Mouse (Mus musculus) liver, embryonic 15.5 days (tissue): ENCODE data around the gene Pde4b. TPM values are rescaled to one million over a fixed set of nuclear protein-coding genes. Genes with fewer than 3 reads are reported as not detected.
"Not testable (repeated sequence)": the region's sequence is repeated elsewhere in the genome, so short reads cannot be mapped to it uniquely, and the experiment has no call there.

Source experiments
- ATAC-seq: fragments of 200-750 bp; cut with Nextera tagmentation; 2 replicates; pipeline ENCODE4 v1.8.0; 2017; ENCODE audit warnings: moderate number of reproducible peaks, mild to moderate bottlenecking, moderate library complexity; ENCODE audit not compliant: insufficient read depth
- H3K27ac ChIP-seq: fragments of 300-500 bp; sonication (generic); replicated peaks from 2 replicates; pipeline ENCODE4 v1.5.1; 2015; ENCODE audit warnings: mild to moderate bottlenecking, inconsistent platforms
- H3K27me3 ChIP-seq: fragments of 300-500 bp; sonication (generic); 2 replicates; pipeline ENCODE4 v1.6.1; 2015; ENCODE audit warnings: mild to moderate bottlenecking, inconsistent platforms
- H3K36me3 ChIP-seq: fragments of 300-500 bp; sonication (generic); replicated peaks from 2 replicates; pipeline ENCODE4 v1.6.1; 2015; ENCODE audit warnings: moderate library complexity, mild to moderate bottlenecking, inconsistent platforms
- H3K4me1 ChIP-seq: fragments of 300-500 bp; sonication (generic); replicated peaks from 2 replicates; pipeline ENCODE4 v1.6.1; 2015; ENCODE audit warnings: inconsistent platforms
- H3K4me2 ChIP-seq: fragments of 300-500 bp; sonication (generic); 2 replicates; pipeline ENCODE4 v1.6.1; 2015; ENCODE audit warnings: moderate library complexity, mild to moderate bottlenecking, inconsistent platforms
- H3K4me3 ChIP-seq: fragments of 300-500 bp; sonication (generic); replicated peaks from 2 replicates; pipeline ENCODE4 v1.5.1; 2015; ENCODE audit warnings: mild to moderate bottlenecking, inconsistent platforms
- H3K9ac ChIP-seq: fragments of 300-500 bp; sonication (generic); 2 replicates; pipeline ENCODE4 v1.6.1; 2015; ENCODE audit warnings: moderate library complexity, mild to moderate bottlenecking, inconsistent platforms
- H3K9me3 ChIP-seq: fragments of 300-500 bp; sonication (generic); replicated peaks from 2 replicates; pipeline ENCODE4 v1.6.1; 2016; ENCODE audit warnings: inconsistent platforms
- WGBS: fragments of 180-500 bp; shearing (Covaris S2); methylation state at CpG from one replicate; pipeline ENCODE4 v1.1.7; 2015; ENCODE audit warnings: mixed read lengths; ENCODE audit not compliant: insufficient replicate concordance; 5-methylcytosine and 5-hydroxymethylcytosine counted together
- polyA plus RNA-seq: library from polyadenylated mRNA; unstranded; fragments of >200 nt; fragmentation: Nextera tagmentation; extraction: Ambion mirVana; gene quantifications from 2 replicates; pipeline ENCODE4 v1.2.1, GENCODE M21; 2015

Pde4b gene
- polyA plus RNA-seq: 2.5 and 3.5 TPM in 2 replicates

DNA sequence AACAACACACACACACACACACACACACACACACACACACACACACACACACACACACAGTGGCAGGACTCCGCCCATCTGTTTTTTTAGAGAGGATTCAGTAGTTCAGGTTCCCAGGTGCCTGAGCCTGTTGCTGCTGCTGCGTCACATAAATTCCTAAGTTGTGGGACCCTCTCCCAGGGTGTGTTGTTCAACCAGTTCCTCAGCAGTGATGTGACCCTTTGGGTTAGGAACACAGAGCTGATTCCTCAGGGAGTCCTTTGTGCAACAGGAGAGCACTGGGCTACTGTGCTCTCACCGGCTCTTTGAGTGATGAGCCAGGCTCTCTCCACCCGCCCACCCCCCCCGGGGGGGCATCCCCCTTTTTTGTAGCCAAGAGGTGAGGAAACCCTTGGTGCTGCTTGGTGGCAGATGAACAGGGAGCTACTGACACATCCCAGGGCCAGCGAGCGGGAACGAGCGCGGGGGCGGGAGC lies at the start of gene Pde4b:
Gene Pde4b (plus strand): TSS at position 453 of the 475 bp plus-strand sequence.
- Histone ChIP-seq H3K4me1 (no peaks in the 10 kb centered on the region), H3K4me2 (peak within 1 kb of the TSS; percentile 62), H3K4me3 (peak within 1 kb of the TSS; percentile 32), H3K36me3 (no peaks in the 10 kb centered on the region), H3K9ac (no peak within 1 kb of the TSS), H3K27ac (no peak within 1 kb of the TSS), H3K9me3 (no peaks in the 10 kb centered on the region), H3K27me3 (peaks cover 26% of the 10 kb centered on the region)
- 9% methylated on average over 11 of the region's 11 CpGs for WGBS
- ATAC-seq: no peak

DNA sequence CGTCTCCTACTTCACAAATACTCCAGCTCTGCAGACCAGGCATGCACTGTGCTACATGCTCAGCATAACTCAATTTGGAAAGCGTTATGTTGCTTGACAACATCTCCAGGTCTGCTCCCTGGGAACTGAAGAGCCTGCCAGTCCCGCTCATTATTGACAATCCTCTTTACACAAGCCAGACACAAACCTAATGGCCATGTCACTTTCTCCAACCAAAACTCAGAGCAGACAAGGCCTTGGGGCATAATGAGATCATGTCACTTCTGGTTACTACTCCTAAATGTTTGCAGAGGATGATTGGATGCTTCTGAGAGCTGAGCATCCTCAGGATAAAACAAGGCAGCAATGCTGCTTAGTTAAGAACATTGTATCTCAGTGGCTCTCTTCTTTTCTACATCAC lies 47.2 kb upstream of the Pde4b start:
- Histone ChIP-seq H3K4me1 (no peaks in the 10 kb centered on the region), H3K27me3 (no peaks in the 10 kb centered on the region), H3K4me3 (no peak overlapping the region), H3K9me3 (no peaks in the 10 kb centered on the region), H3K27ac (no peak overlapping the region), H3K4me2 (no peak overlapping the region), H3K9ac (no peak overlapping the region), H3K36me3 (no peaks in the 10 kb centered on the region)
- ATAC-seq: no peak
- 69% methylated on average over 3 of the region's 3 CpGs for WGBS

DNA sequence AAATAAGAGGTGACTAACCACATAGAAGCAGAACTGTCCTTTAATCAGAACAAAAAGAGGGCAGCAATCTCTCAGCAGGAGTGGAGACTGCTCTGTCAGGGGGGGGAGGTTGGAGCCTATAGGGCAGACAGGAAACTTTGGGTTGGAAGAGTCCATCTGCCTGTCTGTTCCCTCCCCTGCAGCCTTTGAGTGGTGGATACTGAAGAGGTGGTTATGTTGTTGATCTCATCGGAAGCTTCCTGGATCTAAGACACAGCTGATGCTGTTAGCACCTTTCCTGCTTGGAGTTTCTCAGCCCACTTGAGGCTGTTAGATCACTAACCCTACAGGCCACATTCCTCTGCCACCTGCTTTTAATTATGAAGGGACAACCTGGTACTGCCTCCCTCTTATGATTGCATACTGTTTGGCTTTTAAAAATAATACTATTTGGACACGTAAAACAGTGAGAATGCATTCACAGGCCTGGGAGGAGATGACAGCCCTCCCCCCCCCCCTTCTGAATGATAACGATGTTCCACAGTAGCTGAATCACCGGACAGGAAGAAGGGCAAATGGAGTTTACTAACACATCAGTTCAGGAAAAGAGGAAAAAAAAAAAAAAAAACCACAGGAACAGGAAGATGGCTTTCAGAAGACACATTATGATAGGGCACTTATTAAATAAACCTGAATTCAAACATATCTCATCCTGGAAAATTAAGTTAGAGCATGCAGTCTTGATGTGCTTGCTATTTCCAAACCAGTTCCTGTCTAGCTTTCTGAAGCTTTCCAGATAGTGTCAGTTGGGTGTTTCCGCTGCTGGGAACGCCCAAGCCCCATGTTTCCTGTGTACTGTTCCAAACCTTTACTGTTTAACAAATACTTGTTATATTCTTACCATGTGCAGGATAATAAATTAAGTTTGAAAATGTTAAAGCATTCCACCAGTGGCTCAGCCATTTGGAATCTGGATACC lies 41.9 kb upstream of the Pde4b start:
- Histone ChIP-seq H3K4me3 (no peak overlapping the region), H3K9me3 (no peaks in the 10 kb centered on the region), H3K27ac (no peak overlapping the region), H3K27me3 (no peaks in the 10 kb centered on the region), H3K36me3 (no peaks in the 10 kb centered on the region), H3K4me1 (no peaks in the 10 kb centered on the region), H3K9ac (no peak overlapping the region), H3K4me2 (no peak overlapping the region)
- no peak for ATAC-seq
- WGBS: 21% methylated on average over 6 of the region's 6 CpGs

DNA sequence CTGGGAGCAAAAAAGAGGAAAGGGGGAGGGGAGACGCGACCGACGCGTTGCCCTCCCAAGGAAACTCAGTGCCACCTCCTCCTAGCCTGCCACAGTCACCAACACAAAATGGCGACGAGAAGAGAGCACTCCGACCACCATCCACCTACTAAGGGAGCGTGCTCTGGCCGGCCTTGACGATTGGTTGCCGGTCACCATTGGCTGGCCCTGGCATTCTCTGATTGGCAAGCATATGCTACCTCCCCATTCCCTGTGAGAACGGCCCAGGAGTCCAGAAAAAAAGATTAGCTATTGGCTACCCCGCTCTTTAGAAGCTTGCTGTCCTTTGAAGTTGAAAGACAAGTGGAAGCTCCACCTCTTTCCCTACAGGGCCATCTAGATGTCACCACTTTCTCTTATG lies 38.0 kb upstream of the Pde4b start:
- H3K27ac ChIP-seq, H3K9ac ChIP-seq, ATAC-seq, H3K4me1 ChIP-seq, H3K27me3 ChIP-seq, H3K4me3 ChIP-seq, H3K4me2 ChIP-seq, H3K36me3 ChIP-seq, H3K9me3 ChIP-seq: not testable (repeated sequence)
- WGBS: 77% methylated on average over 14 of the region's 14 CpGs

DNA sequence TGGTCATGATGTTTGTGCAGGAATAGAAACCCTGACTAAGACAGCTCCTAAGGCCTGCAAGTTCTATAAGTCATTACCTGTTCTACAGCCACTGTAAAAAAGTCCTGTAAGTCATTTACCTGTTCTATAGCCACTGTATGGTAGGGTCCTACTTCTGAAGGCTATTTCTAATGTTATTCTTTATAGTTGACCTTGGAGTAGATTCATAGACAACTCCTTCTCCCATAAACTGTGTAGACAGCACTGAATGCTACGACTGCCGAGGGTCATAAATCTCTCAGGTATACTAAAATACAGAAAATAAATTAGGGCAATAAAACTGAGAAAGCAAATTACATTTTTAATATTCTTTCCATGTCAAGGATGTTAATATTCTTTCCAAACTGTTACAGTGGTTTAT lies 26.0 kb upstream of the Pde4b start:
- H3K4me3 ChIP-seq: no peak overlapping the region
- 55% methylated on average over 2 of the region's 2 CpGs for WGBS
- H3K27ac ChIP-seq: no peak overlapping the region
- no peak for ATAC-seq
- H3K4me2 ChIP-seq: no peak overlapping the region
- H3K9ac ChIP-seq: no peak overlapping the region
- H3K27me3 ChIP-seq: no peaks in the 10 kb centered on the region
- no peaks in the 10 kb centered on the region for H3K9me3 ChIP-seq
- H3K36me3 ChIP-seq: no peaks in the 10 kb centered on the region
- H3K4me1 ChIP-seq: no peaks in the 10 kb centered on the region

DNA sequence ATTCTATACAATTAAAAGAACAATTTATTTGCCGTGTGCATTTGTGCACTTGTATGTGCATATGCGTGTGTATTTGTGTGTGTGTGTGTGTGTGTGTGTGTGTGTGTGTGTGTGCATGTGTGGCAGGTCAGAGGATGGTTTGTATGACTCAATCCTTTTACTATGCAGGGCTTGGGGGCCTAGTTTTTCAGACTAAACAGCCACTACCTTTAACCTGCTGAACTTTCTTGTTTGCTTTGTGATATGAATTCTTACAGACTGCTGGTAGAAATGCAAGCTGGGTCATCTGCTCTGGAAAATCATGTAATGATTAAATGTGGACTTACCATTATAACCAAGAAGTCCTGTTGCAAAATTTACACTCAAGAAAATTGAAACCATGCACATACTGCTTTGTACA lies 18.0 kb upstream of the Pde4b start:
- Histone ChIP-seq H3K4me3 (no peak overlapping the region), H3K36me3 (no peaks in the 10 kb centered on the region), H3K27ac (no peak overlapping the region), H3K4me1 (no peaks in the 10 kb centered on the region), H3K27me3 (no peaks in the 10 kb centered on the region), H3K4me2 (no peak overlapping the region), H3K9me3 (no peaks in the 10 kb centered on the region), H3K9ac (no peak overlapping the region)
- WGBS: 60% methylated on average over 2 of the region's 2 CpGs
- no peak for ATAC-seq

DNA sequence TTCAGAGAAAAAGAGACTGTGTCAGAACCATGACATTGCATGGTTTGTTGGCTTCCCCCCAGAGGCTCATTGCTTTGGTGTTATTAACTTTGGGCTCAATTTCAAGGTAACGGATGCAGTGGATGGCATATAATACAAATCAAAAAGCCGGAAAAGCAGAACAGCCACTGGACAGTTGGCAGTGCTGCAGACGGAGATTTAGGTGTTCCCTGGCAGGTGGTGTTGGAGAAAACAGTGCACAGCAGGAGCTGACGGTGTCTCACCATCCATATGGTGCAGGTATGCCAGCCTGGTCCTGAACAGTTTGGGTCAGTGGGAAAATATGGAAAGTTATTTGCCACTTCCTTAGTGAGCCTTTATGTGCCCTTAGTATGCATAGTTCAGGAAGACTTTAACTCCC lies 1.0 kb upstream of the Pde4b start:
- no peaks in the 10 kb centered on the region for H3K4me1 ChIP-seq
- 56% methylated on average over 4 of the region's 4 CpGs for WGBS
- no peak for ATAC-seq

DNA sequence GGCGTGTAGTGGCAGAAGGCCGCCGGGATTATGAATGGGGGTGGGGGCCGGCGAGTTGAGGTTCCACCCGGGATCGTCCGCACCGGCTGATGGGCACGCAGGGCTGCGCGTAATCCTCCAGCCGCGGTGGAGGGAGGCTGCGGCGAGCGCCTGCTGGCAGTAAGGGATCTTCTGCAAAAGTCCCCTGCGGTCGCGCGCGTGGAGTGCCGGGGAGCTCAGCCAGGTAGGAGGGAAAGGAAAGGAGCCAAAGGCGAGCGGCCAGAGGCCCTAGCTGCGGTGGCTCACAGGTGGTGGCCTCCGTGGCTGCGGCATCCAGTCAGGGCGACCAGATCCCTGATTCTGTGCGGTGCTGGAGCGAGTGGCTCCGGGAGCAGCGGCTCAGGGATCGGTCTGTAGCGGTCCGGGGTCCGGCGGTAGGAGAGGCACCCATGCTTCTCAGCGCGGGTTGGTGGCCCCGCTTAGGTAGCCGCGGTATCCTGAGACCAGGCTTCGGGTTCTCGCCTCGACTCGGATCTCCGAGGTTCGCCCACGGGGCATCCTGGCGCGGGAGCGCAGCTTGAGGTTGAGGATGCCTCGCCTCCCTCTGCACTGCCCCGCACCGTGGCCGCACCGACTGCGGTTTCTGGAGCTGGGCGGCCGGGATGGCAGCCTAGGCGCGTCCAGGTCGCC lies 357 bp downstream of the Pde4b start:
- H3K9ac ChIP-seq: no peak overlapping the region
- WGBS: 2% methylated on average over 64 of the region's 64 CpGs
- H3K27ac ChIP-seq: no peak overlapping the region
- H3K27me3 ChIP-seq: peaks cover 26% of the 10 kb centered on the region
- H3K36me3 ChIP-seq: no peaks in the 10 kb centered on the region
- H3K4me3 ChIP-seq: peak overlapping the region; percentile 32
- H3K4me1 ChIP-seq: no peaks in the 10 kb centered on the region
- ATAC-seq: no peak
- H3K4me2 ChIP-seq: peak overlapping the region; percentile 62
- no peaks in the 10 kb centered on the region for H3K9me3 ChIP-seq

More for the DNA sequence above, 1.0 kb upstream of the Pde4b start:
- Histone ChIP-seq H3K9me3 (no peaks in the 10 kb centered on the region), H3K27me3 (peaks cover 26% of the 10 kb centered on the region), H3K27ac (no peak overlapping the region), H3K9ac (no peak overlapping the region), H3K4me3 (no peak overlapping the region), H3K4me2 (no peak overlapping the region), H3K36me3 (no peaks in the 10 kb centered on the region)

DNA sequence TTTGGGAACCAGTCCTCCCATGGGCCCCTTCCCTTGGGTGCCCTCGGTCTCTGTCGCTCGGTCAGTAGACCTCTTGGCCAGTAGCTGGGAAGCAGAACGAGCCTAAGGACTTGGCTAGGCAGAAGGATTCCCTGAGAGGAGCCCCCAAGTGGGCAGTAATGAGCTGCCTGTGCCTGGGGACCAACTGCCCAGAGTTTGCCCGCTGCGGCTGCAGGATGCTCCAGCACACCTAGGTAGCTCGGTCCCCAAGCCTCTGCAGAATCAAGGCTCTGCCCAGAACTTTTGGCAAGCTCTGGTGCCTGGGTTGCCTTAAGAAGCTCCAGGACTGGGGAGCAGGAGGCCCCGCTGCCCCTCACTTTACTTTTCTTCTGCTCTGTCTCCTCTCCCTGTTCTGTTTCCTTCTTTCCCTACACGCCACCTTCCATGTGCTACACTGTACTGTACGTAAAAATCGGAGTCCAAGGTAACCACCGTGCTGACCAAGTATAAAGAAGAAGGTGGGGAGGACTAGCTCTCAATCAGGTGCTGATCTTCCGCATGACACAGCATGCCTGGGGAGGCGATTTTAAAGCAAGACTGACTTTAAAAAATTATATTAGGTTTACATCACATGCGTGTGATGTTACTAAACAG lies 1.0 kb downstream of the Pde4b start:
- ATAC-seq: no peak
- peak overlapping the region; percentile 62 for H3K4me2 ChIP-seq
- H3K27me3 ChIP-seq: peaks cover 26% of the 10 kb centered on the region
- H3K4me3 ChIP-seq: peak overlapping the region; percentile 32; the same call in 1 of the 2 replicates
- no peaks in the 10 kb centered on the region for H3K4me1 ChIP-seq
- no peak overlapping the region for H3K27ac ChIP-seq
- WGBS: 21% methylated on average over 15 of the region's 15 CpGs
- no peaks in the 10 kb centered on the region for H3K36me3 ChIP-seq
- H3K9me3 ChIP-seq: no peaks in the 10 kb centered on the region
- no peak overlapping the region for H3K9ac ChIP-seq

DNA sequence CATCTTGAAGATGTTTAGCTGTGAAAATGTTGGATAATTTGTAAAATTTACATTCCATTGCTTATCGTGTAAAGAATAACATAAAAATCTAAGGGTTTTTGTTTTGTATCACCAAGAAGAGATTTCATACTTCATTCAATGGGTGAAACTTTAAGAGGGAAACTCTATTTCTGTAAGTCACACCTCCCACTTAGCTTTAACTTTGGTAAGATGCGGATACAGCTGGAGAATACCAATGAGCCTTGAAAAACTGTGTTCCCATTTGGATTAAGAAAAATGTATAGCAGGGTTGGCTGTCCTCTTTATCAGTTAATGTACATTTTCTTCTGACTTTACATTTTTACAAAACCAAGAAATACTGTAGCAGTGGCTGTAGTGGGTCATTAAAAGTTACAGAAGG lies 8.5 kb downstream of the Pde4b start:
- Histone ChIP-seq H3K4me2 (no peak overlapping the region), H3K9me3 (no peaks in the 10 kb centered on the region), H3K27me3 (no peaks in the 10 kb centered on the region), H3K27ac (no peak overlapping the region), H3K9ac (no peak overlapping the region), H3K4me3 (no peak overlapping the region), H3K4me1 (no peaks in the 10 kb centered on the region), H3K36me3 (no peaks in the 10 kb centered on the region)
- 70% methylated on average over 2 of the region's 2 CpGs for WGBS
- no peak for ATAC-seq

DNA sequence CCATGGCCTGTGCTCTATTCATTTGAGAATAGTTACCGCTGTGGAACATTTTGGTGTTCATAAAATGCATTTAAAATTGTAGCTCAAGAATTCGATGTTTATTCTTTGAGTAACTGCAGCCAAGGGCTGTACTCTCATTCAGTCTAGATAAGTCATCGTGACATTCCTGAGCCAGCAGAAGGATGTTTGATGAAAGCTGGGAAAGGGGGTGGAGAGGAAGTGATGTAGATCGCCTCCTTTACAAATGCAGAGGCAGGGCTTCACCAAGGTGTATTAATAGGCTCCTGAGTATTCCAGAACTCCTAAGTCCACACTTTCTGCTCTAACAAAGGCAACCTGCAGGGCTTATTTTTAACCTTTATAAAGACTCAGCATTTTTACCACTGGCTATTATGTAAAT lies 14.9 kb downstream of the Pde4b start:
- no peaks in the 10 kb centered on the region for H3K36me3 ChIP-seq
- WGBS: 51% methylated on average over 4 of the region's 4 CpGs
- no peak for ATAC-seq
- H3K4me3 ChIP-seq: no peak overlapping the region
- no peaks in the 10 kb centered on the region for H3K9me3 ChIP-seq
- H3K9ac ChIP-seq: no peak overlapping the region
- H3K27ac ChIP-seq: no peak overlapping the region
- H3K4me1 ChIP-seq: no peaks in the 10 kb centered on the region
- H3K27me3 ChIP-seq: no peaks in the 10 kb centered on the region
- no peak overlapping the region for H3K4me2 ChIP-seq
